Mouse (Mus musculus): Measurements from ENCODE around the gene Gnat1. TPM values are rescaled to one million over a fixed set of nuclear protein-coding genes. Genes with fewer than 3 reads are reported as not detected.

The Gnat1 gene
- total RNA-seq, 1 experiment, result 1.2 TPM

GRCm38 (mm10) chr9:107629411-107629730, 50.1 kb downstream of the Gnat1 start:
- Histone ChIP-seq H3K4me1 (ENCODE audit: control insufficient read depth in 2 of 2, insufficient read depth in 2 of 2, low read length in 2 of 2, poor library complexity in 1 of 2) (peaks cover 14 to 60% of the 10 kb centered on the region in 2 experiments; a peak in 3 of 4 replicates), H3K36me3 (ENCODE audit: control insufficient read depth, insufficient read depth, low read length, poor library complexity, severe bottlenecking) (peaks cover 5% of the 10 kb centered on the region; the same call in 1 of the 2 replicates), H3K27ac (ENCODE audit: insufficient read depth, low read depth, low read length, poor library complexity, severe bottlenecking) (peak overlapping the region; percentile 69; the same call in 1 of the 2 replicates), H3K4me3 (ENCODE audit: insufficient read depth in 1 of 2, low read depth in 1 of 2, low read length in 2 of 2, poor library complexity in 1 of 2, severe bottlenecking in 1 of 2) (peak overlapping the region; percentile 21 to 31; a peak in 3 of 4 replicates), H3K9me3 (ENCODE audit: control insufficient read depth, insufficient read depth, low read depth, low read length) (no peaks in the 10 kb centered on the region), H3K9ac (ENCODE audit: insufficient read depth, low read depth, low read length, poor library complexity, severe bottlenecking) (no peak overlapping the region)
- DNase-seq (ENCODE audit: low read depth, low spot score), result no peak
- TF ChIP-seq CHD2 (IDR thresholded peaks at IDR 0.05; ENCODE audit: low read depth, low read length) (no peak), ZC3H11A (IDR thresholded peaks at IDR 0.05; ENCODE audit: borderline replicate concordance, low read depth, low read length) (no peak), MAFK (IDR thresholded peaks at IDR 0.05; ENCODE audit: insufficient read depth, low read depth, low read length) (no peak), ZNF384 (IDR thresholded peaks at IDR 0.05; ENCODE audit: low read depth, low read length) (no peak)
- in situ Hi-C loops (cut with MboI; ENCODE audit: low sequenced_read_pairs in 2 of 2, unreplicated experiment in 2 of 2), result no loop called here

- peaks cover 17 to 64% of the 10 kb centered on the region in 2 experiments; a peak in 3 of 4 replicates for H3K4me1 ChIP-seq (ENCODE audit: control insufficient read depth in 2 of 2, insufficient read depth in 2 of 2, low read length in 2 of 2, poor library complexity in 1 of 2)
- no peaks in the 10 kb centered on the region for H3K9me3 ChIP-seq (ENCODE audit: control insufficient read depth, insufficient read depth, low read depth, low read length)
- H3K36me3 ChIP-seq (ENCODE audit: control insufficient read depth, insufficient read depth, low read length, poor library complexity, severe bottlenecking), result peaks cover 5% of the 10 kb centered on the region; the same call in 1 of the 2 replicates
- H3K4me3 ChIP-seq (ENCODE audit: insufficient read depth in 1 of 2, low read depth in 1 of 2, low read length in 2 of 2, poor library complexity in 1 of 2, severe bottlenecking in 1 of 2), result peak overlapping the region; percentile 21 to 31; a peak in 3 of 4 replicates
- peak overlapping the region; percentile 22; the same call in 1 of the 2 replicates for H3K27ac ChIP-seq (ENCODE audit: insufficient read depth, low read depth, low read length, poor library complexity, severe bottlenecking)
- in situ Hi-C loops (cut with MboI; ENCODE audit: low sequenced_read_pairs in 2 of 2, unreplicated experiment in 2 of 2), result no loop called here
- DNase-seq (ENCODE audit: low read depth, low spot score), result no peak
- TF ChIP-seq CHD2 (IDR thresholded peaks at IDR 0.05; ENCODE audit: low read depth, low read length), result no peak
- TF ChIP-seq MAFK (IDR thresholded peaks at IDR 0.05; ENCODE audit: insufficient read depth, low read depth, low read length), result no peak
- TF ChIP-seq ZNF384 (IDR thresholded peaks at IDR 0.05; ENCODE audit: low read depth, low read length), result no peak
- no peak for TF ChIP-seq HCFC1 (IDR thresholded peaks at IDR 0.05; ENCODE audit: borderline replicate concordance, insufficient read depth, low read length)
- no peak for TF ChIP-seq ZC3H11A (IDR thresholded peaks at IDR 0.05; ENCODE audit: borderline replicate concordance, low read depth, low read length)
- H3K9ac ChIP-seq (ENCODE audit: insufficient read depth, low read depth, low read length, poor library complexity, severe bottlenecking), result no peak overlapping the region
Observed at GRCm38 (mm10) chr9:107628721-107629410, 50.6 kb downstream of the Gnat1 start.

GRCm38 (mm10) chr9:107627387-107628255, 51.9 kb downstream of the Gnat1 start:
- H3K9me3 ChIP-seq (ENCODE audit: control insufficient read depth, insufficient read depth, low read depth, low read length), result no peaks in the 10 kb centered on the region
- peak overlapping the region; percentile 50; the same call in 1 of the 2 replicates for H3K27ac ChIP-seq (ENCODE audit: insufficient read depth, low read depth, low read length, poor library complexity, severe bottlenecking)
- H3K36me3 ChIP-seq (ENCODE audit: control insufficient read depth, insufficient read depth, low read length, poor library complexity, severe bottlenecking), result peaks cover 5% of the 10 kb centered on the region; the same call in 1 of the 2 replicates
- no peak for DNase-seq (ENCODE audit: low read depth, low spot score)
- in situ Hi-C loops (cut with MboI; ENCODE audit: low sequenced_read_pairs in 2 of 2, unreplicated experiment in 2 of 2), result no loop called here
- peak overlapping the region; percentile 21; the same call in 1 of the 2 replicates for H3K9ac ChIP-seq (ENCODE audit: insufficient read depth, low read depth, low read length, poor library complexity, severe bottlenecking)
- H3K4me1 ChIP-seq (ENCODE audit: control insufficient read depth in 2 of 2, insufficient read depth in 2 of 2, low read length in 2 of 2, poor library complexity in 1 of 2), result peaks cover 15 to 63% of the 10 kb centered on the region in 2 experiments; a peak in 3 of 4 replicates
- TF ChIP-seq ZC3H11A (IDR thresholded peaks at IDR 0.05; ENCODE audit: borderline replicate concordance, low read depth, low read length) (no peak), MAFK (IDR thresholded peaks at IDR 0.05; ENCODE audit: insufficient read depth, low read depth, low read length) (no peak), CHD2 (IDR thresholded peaks at IDR 0.05; ENCODE audit: low read depth, low read length) (no peak), HCFC1 (IDR thresholded peaks at IDR 0.05; ENCODE audit: borderline replicate concordance, insufficient read depth, low read length) (no peak), ZNF384 (IDR thresholded peaks at IDR 0.05; ENCODE audit: low read depth, low read length) (no peak)
- H3K4me3 ChIP-seq (ENCODE audit: insufficient read depth in 1 of 2, low read depth in 1 of 2, low read length in 2 of 2, poor library complexity in 1 of 2, severe bottlenecking in 1 of 2), result peak overlapping the region; percentile 9 to 19; a peak in 1 of 4 replicates

- H3K36me3 ChIP-seq (ENCODE audit: control insufficient read depth, insufficient read depth, low read length, poor library complexity, severe bottlenecking), result peaks cover 6% of the 10 kb centered on the region; the same call in 1 of the 2 replicates
- peak; percentile 98 for DNase-seq (ENCODE audit: low read depth, low spot score)
- H3K9me3 ChIP-seq (ENCODE audit: control insufficient read depth, insufficient read depth, low read depth, low read length), result no peaks in the 10 kb centered on the region
- TF ChIP-seq CHD2 (IDR thresholded peaks at IDR 0.05; ENCODE audit: low read depth, low read length) (peak; percentile 34; the same call in 1 of the 2 replicates), ZC3H11A (IDR thresholded peaks at IDR 0.05; ENCODE audit: borderline replicate concordance, low read depth, low read length) (no peak)
- H3K27ac ChIP-seq (ENCODE audit: insufficient read depth, low read depth, low read length, poor library complexity, severe bottlenecking), result peak overlapping the region; percentile 50; the same call in 1 of the 2 replicates
- in situ Hi-C loops (cut with MboI; ENCODE audit: low sequenced_read_pairs in 2 of 2, unreplicated experiment in 2 of 2), result no loop called here
- peak overlapping the region; percentile 8 to 45; a peak in 2 of 4 replicates for H3K4me3 ChIP-seq (ENCODE audit: insufficient read depth in 1 of 2, low read depth in 1 of 2, low read length in 2 of 2, poor library complexity in 1 of 2, severe bottlenecking in 1 of 2)
- peak overlapping the region; percentile 66; the same call in 1 of the 2 replicates for H3K9ac ChIP-seq (ENCODE audit: insufficient read depth, low read depth, low read length, poor library complexity, severe bottlenecking)
- peaks cover 15 to 56% of the 10 kb centered on the region in 2 experiments; a peak in 3 of 4 replicates for H3K4me1 ChIP-seq (ENCODE audit: control insufficient read depth in 2 of 2, insufficient read depth in 2 of 2, low read length in 2 of 2, poor library complexity in 1 of 2)
Observed at GRCm38 (mm10) chr9:107626844-107627277, 52.7 kb downstream of the Gnat1 start.

Data from ES-E14 (cell line).